Mouse (Mus musculus) splenic B cell, adult 2 months (primary cell): Measurements from ENCODE around the gene Nr0b2.
"Not testable (repeated sequence)": the region's sequence is repeated elsewhere in the genome, so short reads cannot be mapped to it uniquely, and the experiment has no call there.

ENCODE experiments used
- DNase-seq: peaks from one replicate; pipeline ENCODE4 v3.0.0-alpha.2; 2011; ENCODE audit warnings: low read depth, low spot score
- H3K27me3 ChIP-seq: 2 replicates; pipeline ENCODE4 v1.6.1; 2012; ENCODE audit warnings: mild to moderate bottlenecking, low read length, moderate library complexity, mixed read lengths; ENCODE audit not compliant: control insufficient read depth, poor library complexity, insufficient read depth, severe bottlenecking
- H3K36me3 ChIP-seq: 2 replicates; pipeline ENCODE4 v1.6.1; 2012; ENCODE audit warnings: mild to moderate bottlenecking, low read length, moderate library complexity, mixed read lengths; ENCODE audit not compliant: control insufficient read depth, poor library complexity, insufficient read depth, severe bottlenecking

Nr0b2 gene

DNA sequence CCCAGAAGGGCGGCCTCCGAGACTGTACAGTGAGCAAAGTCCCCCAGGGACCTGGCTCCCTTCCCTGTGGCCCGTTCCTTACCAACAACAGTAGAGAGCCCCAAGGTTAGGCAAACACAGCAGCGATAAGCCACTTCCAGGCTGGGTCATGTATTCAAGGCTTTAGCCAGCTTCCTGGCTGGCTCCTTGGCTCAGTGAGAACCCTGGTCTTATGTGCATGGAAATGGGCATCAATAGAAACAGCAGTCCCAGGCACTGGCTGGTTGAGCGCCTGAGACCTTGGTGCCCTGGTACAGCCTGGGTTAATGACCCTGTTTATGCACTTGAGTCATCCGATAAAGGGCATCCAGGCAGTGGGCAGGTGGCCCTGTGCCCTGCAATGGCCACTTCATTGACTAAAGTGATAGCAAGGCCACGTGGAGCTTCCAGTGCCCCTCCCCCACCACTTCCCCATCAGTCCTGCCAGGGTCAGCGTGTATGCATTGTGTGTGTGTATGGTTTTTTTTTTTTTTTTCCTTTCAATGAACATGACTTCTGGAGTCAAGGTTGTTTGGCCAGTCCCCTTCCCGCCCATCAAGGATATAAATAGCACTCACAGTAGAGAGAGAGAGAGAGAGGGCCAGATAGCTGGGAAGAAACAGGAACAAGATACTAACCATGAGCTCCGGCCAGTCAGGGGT, at the start of gene Nr0b2:
TSS of gene Nr0b2 (plus strand) at position 609 of the 680 bp plus-strand sequence.
- no peak for DNase-seq
- Histone ChIP-seq H3K27me3 (no peaks in the 10 kb centered on the region), H3K36me3 (no peaks in the 10 kb centered on the region)

DNA sequence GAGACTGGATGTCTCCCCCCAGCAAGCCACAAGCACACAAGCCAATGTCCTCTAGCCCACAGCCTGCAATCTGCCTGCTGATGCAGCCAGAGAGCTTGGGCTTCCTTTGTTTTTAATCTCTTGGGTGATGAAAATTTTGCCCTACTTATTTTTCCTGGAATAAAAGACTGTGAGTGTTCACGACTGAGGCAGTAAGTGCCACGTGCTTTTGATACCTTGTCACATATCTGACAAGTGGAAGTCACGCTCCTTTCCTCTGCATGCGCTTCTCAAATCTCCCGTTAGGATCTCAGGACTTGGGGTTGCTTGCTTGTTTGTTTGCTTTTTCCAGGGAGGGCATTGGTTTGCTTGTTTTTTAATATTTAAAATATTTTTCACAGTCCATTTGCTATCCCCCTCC, 48.9 kb upstream of the Nr0b2 start:
- H3K27me3 ChIP-seq, result peaks cover 3% of the 10 kb centered on the region; the same call in 1 of the 2 replicates
- no peak for DNase-seq
- no peaks in the 10 kb centered on the region for H3K36me3 ChIP-seq

DNA sequence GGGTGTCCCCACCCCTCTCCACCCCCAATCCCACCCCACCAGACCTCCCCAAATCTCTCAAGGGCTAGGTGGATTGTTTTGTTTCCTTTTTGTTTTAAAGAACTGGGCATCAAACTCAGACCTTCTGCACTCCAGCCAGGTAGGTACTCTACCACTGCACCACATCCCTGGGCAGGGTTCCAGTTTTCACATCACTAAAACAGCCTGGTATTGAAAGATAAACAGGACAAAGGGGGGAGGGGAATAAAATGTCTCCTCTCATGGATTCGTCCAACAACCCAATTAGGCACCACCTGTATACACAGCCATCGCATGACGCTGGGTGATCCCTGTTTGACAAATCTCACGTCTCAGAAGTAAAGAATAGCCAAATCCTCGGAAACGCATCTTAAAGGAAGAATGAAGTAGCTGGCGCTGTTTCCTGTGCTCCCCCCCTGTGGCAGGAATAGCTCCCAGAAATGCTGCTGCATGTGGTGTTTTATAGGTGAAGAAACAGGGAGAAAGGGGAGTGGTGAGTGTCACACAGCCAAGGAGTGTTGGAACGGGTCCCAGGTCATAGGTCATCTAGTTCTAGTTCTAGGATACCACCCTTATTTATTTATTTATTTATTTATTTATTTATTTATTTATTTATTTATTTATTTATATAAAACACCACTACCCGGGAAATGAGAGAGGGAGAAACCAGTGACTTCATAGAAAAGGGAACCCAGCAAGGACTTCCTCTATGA, 48.3 kb upstream of the Nr0b2 start:
- Histone ChIP-seq H3K36me3 (no peaks in the 10 kb centered on the region), H3K27me3 (peaks cover 3% of the 10 kb centered on the region; the same call in 1 of the 2 replicates)
- DNase-seq, result no peak

DNA sequence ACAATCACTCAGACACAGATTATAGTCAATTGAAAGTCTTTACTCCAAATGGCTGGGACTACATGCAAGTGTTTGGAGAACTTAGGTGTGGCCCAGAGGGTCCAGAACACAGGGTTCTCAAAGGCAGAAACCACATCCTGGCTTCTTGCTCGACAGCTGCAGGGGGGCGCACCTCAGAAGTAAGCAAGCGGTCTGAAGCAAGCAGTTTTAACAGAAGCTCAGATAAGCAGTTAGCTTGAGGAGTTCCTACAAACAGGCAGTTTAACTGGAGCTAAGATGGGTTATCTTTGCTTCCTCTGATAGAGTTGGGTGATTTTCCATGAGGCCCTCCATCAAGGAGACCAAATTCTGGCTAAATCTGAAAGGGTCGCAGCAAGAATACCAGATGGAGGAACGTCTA, 46.6 kb upstream of the Nr0b2 start:
- DNase-seq, result no peak
- Histone ChIP-seq H3K36me3 (no peaks in the 10 kb centered on the region), H3K27me3 (peaks cover 3% of the 10 kb centered on the region; the same call in 1 of the 2 replicates)

DNA sequence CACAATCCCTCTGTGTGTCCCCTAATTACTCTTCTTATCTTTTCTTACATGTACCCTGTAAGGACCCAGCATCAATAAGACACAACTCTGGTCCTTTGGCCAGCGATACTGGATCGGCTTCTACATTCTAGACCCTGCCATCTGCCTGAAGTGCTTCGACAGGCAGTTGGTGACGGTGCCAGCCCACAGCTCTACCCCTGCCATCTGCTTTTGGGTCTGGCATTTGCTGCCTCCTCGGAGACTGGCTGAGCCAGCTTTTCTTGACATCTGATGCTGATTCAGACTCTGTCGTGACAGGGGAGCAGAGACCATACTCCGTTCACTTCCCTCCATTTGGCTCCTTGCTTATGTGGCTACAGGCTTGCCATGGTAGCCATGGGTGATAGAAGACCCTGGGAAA, 44.2 kb upstream of the Nr0b2 start:
- no peak for DNase-seq
- Histone ChIP-seq H3K27me3 (peaks cover 3% of the 10 kb centered on the region; the same call in 1 of the 2 replicates), H3K36me3 (no peaks in the 10 kb centered on the region)

DNA sequence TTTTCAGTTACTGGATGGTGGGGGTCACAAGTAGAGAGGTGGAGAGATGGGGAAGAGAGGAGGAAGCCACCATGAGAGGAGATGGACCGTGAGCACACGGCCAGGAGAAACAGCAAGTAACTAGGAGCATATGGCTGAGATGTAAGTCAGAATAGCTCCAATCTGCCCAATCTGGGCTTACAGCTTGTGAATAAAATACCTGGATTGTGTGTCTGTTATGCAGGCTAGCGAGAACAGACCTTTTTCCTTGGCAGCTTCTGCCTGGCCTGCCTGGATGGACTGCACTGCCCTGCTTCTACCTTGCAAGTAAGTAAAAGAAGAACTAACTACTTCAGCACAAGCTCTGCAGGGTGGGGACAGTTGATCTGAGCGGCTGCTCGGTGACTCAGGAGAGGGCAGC, 42.1 kb upstream of the Nr0b2 start:
- H3K36me3 ChIP-seq, result no peaks in the 10 kb centered on the region
- H3K27me3 ChIP-seq, result no peaks in the 10 kb centered on the region
- no peak for DNase-seq

DNA sequence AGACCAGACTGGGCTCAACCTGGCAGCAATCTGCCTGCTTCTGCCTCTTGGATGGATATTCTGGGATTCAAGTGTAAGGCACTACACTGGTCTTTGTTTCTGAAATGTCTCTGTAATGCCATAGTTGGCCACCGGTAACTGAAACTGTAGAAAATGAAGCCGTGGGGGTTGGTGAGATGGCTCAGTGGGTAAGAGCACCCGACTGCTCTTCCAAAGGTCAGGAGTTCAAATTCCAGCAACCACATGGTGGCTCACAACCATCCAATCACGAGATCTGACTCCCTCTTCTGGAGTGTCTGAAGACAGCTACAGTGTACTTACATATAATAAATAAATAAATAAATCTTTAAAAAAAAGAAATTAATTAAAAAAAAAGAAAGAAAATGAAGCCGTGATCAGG, 40.7 kb upstream of the Nr0b2 start:
- not testable (repeated sequence) for H3K36me3 ChIP-seq, H3K27me3 ChIP-seq, DNase-seq

DNA sequence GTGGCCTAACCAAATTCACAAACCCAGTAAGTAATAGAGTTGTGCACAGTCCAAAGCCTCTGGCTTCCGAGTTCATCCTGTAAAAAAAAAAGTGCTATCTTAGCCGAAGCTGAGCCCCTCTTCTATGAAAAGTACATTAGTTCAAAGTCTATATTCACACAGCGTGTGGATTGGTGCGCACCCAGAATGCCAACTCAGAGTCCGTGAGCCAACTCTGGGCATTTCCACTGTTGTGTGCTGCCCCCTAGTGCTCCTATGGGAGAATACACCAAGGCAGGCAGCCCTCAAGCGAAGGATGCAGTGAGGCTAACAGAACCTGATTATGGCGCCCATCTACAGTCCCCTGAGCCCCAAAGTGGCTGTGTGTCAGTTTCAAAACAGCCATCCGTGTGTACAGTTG, 40.2 kb upstream of the Nr0b2 start:
- Histone ChIP-seq H3K36me3 (no peaks in the 10 kb centered on the region), H3K27me3 (no peaks in the 10 kb centered on the region)
- DNase-seq, result peak; percentile 75

DNA sequence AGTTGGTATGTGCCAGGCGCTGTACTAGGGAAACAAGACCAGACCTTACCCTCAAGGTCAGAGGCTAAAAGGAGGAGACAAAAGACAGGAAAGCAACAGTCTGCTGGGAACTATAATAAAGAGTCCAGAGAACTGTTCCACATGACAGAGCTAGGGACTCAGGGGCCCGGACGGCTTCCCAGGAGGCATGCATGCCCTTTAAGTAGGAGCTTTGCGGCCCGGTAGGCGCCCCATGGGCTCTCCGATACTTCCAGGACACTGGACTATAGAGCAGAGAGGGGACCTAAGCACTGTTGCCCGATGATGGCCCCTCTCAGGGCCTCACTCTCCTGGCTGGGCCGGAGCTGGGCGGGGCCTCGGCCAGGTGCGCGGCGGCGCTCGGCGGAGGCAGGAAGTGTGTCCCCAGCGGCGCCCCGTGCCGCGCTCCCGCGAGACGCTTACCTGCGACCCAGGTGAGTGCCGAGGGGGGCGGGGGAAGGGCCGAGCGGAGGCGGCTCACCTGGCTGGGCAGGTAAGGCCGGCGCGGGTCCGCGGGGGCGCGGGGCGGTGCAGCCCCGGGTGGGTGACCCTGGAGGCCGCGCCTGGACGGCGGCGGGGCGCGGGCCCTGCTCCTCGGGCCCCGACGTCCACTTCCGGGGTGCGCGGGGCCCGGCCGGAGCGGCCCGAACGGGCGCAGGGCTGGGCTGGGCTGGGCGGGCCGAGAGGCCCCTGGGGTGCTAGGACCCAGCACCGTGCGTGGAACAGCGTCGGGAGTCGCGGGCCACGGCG, 34.4 kb upstream of the Nr0b2 start, which contains the start of gene Kdf1:
TSS of gene Kdf1 (plus strand) at position 363 of the 768 bp plus-strand sequence.
- no peaks in the 10 kb centered on the region; the same call in 1 of the 2 replicates for H3K27me3 ChIP-seq
- H3K36me3 ChIP-seq, result no peaks in the 10 kb centered on the region
- DNase-seq, result no peak

DNA sequence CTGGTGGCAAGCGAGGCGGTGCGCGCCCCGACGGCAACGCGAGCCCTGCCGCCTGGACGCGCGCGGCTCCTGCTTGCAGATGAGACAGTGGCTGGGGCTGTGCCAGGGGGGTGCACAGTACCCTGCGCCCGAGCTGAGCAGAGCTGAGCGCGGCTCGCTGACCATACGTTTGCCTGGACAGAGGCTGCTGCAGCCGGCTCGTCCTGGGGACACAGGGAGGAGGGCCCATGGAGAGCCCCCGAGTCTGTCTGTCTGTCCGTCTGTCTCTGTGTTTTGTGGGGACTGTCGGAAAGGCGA, 33.9 kb upstream of the Nr0b2 start:
- Histone ChIP-seq H3K27me3 (no peaks in the 10 kb centered on the region; the same call in 1 of the 2 replicates), H3K36me3 (no peaks in the 10 kb centered on the region)
- DNase-seq, result no peak

DNA sequence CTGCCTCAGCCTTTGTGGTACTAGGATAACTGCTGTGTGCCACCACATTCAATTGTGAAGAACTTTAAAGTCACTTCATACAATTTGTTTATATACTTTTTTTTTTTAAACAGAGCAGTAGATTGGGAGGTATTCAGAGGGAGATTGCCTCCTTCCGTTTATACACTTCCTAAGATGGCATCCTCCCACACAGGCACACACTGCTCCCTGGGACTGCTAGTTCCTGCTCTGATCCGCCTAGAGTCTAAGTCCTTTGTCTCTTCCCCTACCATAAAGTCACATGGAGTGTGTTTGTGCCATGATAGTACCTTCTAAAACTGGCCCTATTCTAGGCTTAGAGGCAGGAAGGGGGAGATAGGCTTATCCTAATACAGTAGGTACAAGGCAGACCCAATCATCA, 31.7 kb upstream of the Nr0b2 start:
- H3K27me3 ChIP-seq, result no peaks in the 10 kb centered on the region; the same call in 1 of the 2 replicates
- DNase-seq, result no peak
- H3K36me3 ChIP-seq, result no peaks in the 10 kb centered on the region

DNA sequence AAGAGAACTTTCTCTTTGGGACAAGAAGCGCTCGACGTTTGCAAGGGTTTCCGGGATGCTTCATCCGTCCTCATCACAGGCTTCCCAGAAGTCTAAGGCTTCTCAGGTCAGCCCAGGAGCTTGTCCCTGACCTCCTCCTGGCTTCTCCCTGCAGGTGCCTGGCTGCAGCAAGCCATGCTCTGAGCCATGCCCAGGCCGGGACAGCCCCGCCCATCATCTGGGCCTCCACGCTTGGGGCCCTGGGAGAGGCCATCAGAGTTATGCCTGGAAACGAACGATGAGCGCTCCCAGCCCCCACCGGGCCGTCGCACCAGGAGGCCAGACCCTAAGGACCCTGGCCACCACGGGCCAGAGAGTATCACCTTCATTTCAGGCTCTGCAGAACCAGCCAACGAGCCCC, 25.4 kb upstream of the Nr0b2 start:
- Histone ChIP-seq H3K27me3 (no peaks in the 10 kb centered on the region), H3K36me3 (peaks cover 1% of the 10 kb centered on the region; the same call in 1 of the 2 replicates)
- no peak for DNase-seq

DNA sequence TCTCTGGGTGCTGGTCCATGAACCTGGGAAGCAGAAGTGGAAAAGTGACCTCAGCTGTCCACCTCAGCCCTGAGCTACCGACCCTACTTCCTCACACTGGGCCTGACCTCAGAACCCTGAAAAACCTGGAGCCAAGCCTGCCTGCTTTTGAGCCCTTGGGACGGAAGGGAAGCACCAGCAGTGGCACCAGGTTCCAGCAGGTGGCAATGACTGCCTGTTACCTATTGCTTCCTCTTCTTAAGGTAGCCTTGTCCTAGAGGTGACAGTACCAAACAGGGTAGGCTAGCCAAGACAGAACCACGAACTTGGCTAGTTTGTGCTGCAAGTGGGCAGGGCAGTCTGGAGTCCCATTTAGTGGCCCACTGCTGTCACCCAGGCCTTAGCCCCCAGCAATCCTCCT, 20.4 kb upstream of the Nr0b2 start:
- H3K36me3 ChIP-seq, result peaks cover 4% of the 10 kb centered on the region; the same call in 1 of the 2 replicates
- no peaks in the 10 kb centered on the region for H3K27me3 ChIP-seq
- no peak for DNase-seq

DNA sequence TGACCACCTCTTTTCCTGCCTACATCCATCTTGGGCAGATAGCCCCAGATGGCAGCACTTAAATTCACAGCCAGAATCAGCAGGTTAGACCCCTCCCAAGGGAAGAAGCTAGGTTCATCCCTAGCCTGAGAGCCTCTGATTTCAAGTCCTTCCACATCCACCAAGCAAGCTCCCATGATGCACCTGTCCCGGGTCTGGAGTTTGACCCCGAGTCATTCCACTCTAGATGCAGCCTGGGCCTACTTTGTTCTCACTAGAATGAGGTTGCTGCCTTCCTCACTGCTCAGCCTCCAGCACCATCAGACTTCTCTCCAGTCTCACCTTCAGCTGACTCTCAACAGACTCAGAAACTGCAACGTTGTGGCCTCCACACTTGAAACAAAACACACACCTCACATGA, 17.1 kb upstream of the Nr0b2 start:
- Histone ChIP-seq H3K36me3 (peaks cover 6% of the 10 kb centered on the region; the same call in 1 of the 2 replicates), H3K27me3 (no peaks in the 10 kb centered on the region)
- no peak for DNase-seq

DNA sequence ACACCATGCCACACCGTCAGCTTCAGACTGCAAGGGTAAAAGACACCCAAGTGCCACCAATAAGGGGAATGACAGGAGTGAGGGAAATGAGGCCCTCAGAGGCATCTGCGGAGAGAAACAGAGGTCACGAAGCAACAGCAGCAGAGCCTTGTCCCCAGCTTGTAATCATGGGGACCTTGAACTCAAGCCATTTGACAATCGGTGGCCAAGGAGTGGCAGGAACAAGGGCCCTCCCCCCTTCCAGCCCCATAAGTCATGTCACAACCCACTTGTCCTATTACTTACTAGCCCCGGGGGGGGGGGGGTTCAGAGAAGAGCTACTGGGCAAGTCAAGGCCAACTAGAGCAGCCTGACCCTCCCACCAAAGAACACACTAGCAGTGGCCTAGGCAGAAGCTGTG, 16.5 kb upstream of the Nr0b2 start:
- Histone ChIP-seq H3K27me3 (no peaks in the 10 kb centered on the region), H3K36me3 (peaks cover 7% of the 10 kb centered on the region; the same call in 1 of the 2 replicates)
- DNase-seq, result no peak
